Mouse (Mus musculus): ENCODE results near the gene Blnk.

Gene Blnk

GRCm38 (mm10) chr19:40970301-40970700, 24.0 kb downstream of the Blnk start:
- DNase-seq (ENCODE audit: extremely low read depth, insufficient read length, low spot score): no peak

- no peak for DNase-seq (ENCODE audit: extremely low read depth, insufficient read length, low spot score)
Measured at GRCm38 (mm10) chr19:40964936-40965850, 29.1 kb downstream of the Blnk start.

GRCm38 (mm10) chr19:40964367-40964891, 29.9 kb downstream of the Blnk start:
- DNase-seq (ENCODE audit: extremely low read depth, insufficient read length, low spot score): no peak

- peak; percentile 35 for DNase-seq (ENCODE audit: extremely low read depth, insufficient read length, low spot score)
Measured at GRCm38 (mm10) chr19:40962988-40963387, 31.3 kb downstream of the Blnk start.

GRCm38 (mm10) chr19:40958981-40959380, 35.4 kb downstream of the Blnk start:
- DNase-seq (ENCODE audit: extremely low read depth, insufficient read length, low spot score): no peak

GRCm38 (mm10) chr19:40946937-40947577, 47.3 kb downstream of the Blnk start:
- no peak for DNase-seq (ENCODE audit: extremely low read depth, insufficient read length, low spot score)

- DNase-seq (ENCODE audit: extremely low read depth, insufficient read length, low spot score): no peak
Measured at GRCm38 (mm10) chr19:40943552-40943951, 50.8 kb downstream of the Blnk start.

- DNase-seq (ENCODE audit: extremely low read depth, insufficient read length, low spot score): no peak
Measured at GRCm38 (mm10) chr19:40936038-40936437, 58.3 kb downstream of the Blnk start.

- DNase-seq (ENCODE audit: extremely low read depth, insufficient read length, low spot score): no peak
Measured at GRCm38 (mm10) chr19:40935376-40935775, 59.0 kb downstream of the Blnk start.

- no peak for DNase-seq (ENCODE audit: extremely low read depth, insufficient read length, low spot score)
Measured at GRCm38 (mm10) chr19:40931581-40932369, 62.6 kb downstream of the Blnk start.

- no peak for DNase-seq (ENCODE audit: extremely low read depth, insufficient read length, low spot score)
Measured at GRCm38 (mm10) chr19:40895393-40895703, 99.0 kb downstream of the Blnk start.

- DNase-seq (ENCODE audit: extremely low read depth, insufficient read length, low spot score): peak; percentile 92
Measured at GRCm38 (mm10) chr19:40894519-40895392, 99.6 kb downstream of the Blnk start, which contains the start of gene Zfp518a. TSS of gene Zfp518a (plus strand) at chr19:40894705.

GRCm38 (mm10) chr19:40894071-40894506, 100.2 kb downstream of the Blnk start:
- DNase-seq (ENCODE audit: extremely low read depth, insufficient read length, low spot score): no peak

- no peak for DNase-seq (ENCODE audit: extremely low read depth, insufficient read length, low spot score)
Measured at GRCm38 (mm10) chr19:40888887-40889286, 105.4 kb downstream of the Blnk start.

- DNase-seq (ENCODE audit: extremely low read depth, insufficient read length, low spot score): no peak
Measured at GRCm38 (mm10) chr19:40881700-40882099, 112.6 kb downstream of the Blnk start.

Measured in 3134 (cell line).